Mouse (Mus musculus) erythroblast, embryonic 14.5 days (primary cell): ENCODE data around the gene Kcne1l. TPM values are rescaled to one million over a fixed set of nuclear protein-coding genes. Genes with fewer than 3 reads are reported as not detected.

Source experiments
- H3K27me3 ChIP-seq: 2 replicates; pipeline ENCODE4 v1.6.1; 2012; ENCODE audit warnings: inconsistent platforms; ENCODE audit not compliant: control insufficient read depth
- H3K36me3 ChIP-seq: 2 replicates; pipeline ENCODE4 v1.6.1; 2012; ENCODE audit warnings: mild to moderate bottlenecking, inconsistent platforms; ENCODE audit not compliant: control insufficient read depth
- H3K4me1 ChIP-seq: 2 replicates; pipeline ENCODE4 v1.6.1; 2012; ENCODE audit warnings: inconsistent platforms; ENCODE audit not compliant: control insufficient read depth
- H3K4me3 ChIP-seq: replicated peaks from 2 replicates; pipeline ENCODE3; 2012; ENCODE audit warnings: moderate library complexity, mild to moderate bottlenecking, inconsistent platforms
- H3K9me3 ChIP-seq: 2 replicates; pipeline ENCODE4 v1.6.1; 2012; ENCODE audit warnings: low read length, inconsistent platforms, mixed read lengths; ENCODE audit not compliant: control insufficient read depth
- GATA1 ChIP-seq: IDR thresholded peaks from 2 replicates; pipeline ENCODE4 v1.6.1; 2012; ENCODE audit warnings: low read length, inconsistent platforms, mixed read lengths
- TAL1 ChIP-seq: IDR thresholded peaks from 3 replicates; pipeline ENCODE4 v1.6.1; 2012; ENCODE audit warnings: low read length, inconsistent platforms, mixed read lengths
- polyA plus RNA-seq: library from polyadenylated mRNA; stranded (reverse); fragments of >175 nt; gene quantifications from 2 replicates; pipeline ENCODE4 v1.2.3, GENCODE M21; 2012

Kcne1l gene
- not detected in 2 replicates for polyA plus RNA-seq

DNA sequence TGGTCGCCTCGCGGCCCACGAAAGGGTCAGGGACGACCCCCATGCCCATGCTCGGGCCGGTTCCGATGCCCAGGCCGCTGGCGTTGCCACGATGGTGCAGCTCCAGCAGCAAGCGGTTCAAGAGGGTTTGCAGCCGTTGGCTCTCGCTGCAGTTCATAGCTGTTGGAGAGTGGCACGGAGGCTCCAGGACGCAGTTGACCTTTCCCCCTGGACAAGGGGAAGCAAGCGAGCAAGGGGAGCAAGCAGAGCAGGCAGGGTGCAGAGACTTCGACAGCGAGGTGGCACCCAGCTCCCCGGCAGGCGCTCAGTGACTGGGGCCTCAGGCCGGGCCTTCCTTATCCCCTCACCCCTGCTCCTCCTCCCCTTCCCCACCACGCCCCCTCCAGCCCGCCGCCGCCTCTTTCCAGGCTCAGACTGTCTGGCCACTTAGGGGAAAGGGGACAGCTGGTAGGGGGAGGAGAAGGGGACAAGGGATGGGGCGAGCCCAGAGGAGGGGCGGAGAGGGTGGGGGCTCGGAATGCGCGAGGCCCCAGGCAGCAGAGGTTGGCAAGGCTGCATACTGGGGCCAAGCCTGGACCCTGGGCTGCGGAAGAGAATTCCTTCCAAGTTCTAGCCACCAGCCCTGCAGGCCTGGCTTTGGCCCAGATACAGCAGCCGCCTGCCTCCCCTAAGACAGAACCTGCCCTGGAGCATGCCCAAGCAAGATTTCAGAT lies at the start of gene Kcne1l:
TSS of gene Kcne1l (minus strand) at position 426 of the 713 bp plus-strand sequence.
- no peak within 1 kb of the TSS for H3K4me3 ChIP-seq

DNA sequence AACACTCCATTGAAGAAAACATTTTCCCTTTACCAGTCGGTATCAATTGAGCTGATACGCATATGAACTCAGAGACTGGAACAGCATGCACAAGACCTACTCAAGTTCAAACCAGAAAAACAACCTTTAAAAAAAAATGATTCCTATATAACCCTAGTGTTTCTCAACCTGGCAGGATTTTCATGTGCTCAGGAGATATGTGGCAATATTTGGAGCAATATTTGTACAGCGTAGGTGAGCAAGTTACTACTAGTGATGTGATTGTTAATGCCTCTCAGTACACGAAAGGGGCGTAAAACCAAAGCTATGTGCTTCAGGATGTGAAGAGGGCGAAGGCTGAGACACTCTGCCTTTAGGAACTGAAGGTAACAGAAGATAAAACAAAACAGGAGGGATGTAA lies 30.1 kb upstream of the Kcne1l start:
- H3K9me3 ChIP-seq = no peaks in the 10 kb centered on the region
- no peak overlapping the region for H3K4me3 ChIP-seq
- H3K4me1 ChIP-seq = no peaks in the 10 kb centered on the region
- no peak for TF ChIP-seq GATA1
- TF ChIP-seq TAL1 = no peak
- peaks cover 61% of the 10 kb centered on the region for H3K36me3 ChIP-seq
- no peaks in the 10 kb centered on the region for H3K27me3 ChIP-seq

More for the DNA sequence above, at the start of gene Kcne1l:
- H3K4me1 ChIP-seq = no peaks in the 10 kb centered on the region
- no peak for TF ChIP-seq TAL1
- TF ChIP-seq GATA1 = no peak
- no peaks in the 10 kb centered on the region for H3K36me3 ChIP-seq
- H3K27me3 ChIP-seq = peaks cover 35% of the 10 kb centered on the region
- peaks cover 5% of the 10 kb centered on the region; the same call in 1 of the 2 replicates for H3K9me3 ChIP-seq

DNA sequence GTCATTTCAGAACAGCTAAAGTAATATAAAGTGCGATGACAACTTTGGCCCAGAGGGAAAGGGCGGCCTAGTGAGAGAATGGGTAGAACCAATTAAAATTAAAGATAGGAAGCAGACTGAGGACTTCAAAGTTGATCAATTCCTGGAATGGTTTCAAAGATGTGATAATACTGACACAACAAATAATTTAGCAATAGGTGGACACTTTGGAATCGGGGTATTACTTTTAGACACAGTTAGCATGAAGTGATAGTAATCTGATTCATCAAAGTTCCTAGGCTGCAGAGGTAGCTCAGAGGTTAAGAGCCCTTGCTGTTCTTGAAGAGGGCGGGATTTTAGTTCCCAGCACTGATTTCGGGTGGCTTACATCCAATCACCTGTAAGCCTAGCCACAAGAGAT lies 29.4 kb upstream of the Kcne1l start:
- no peaks in the 10 kb centered on the region for H3K9me3 ChIP-seq
- H3K36me3 ChIP-seq = peaks cover 61% of the 10 kb centered on the region
- no peaks in the 10 kb centered on the region for H3K27me3 ChIP-seq
- TF ChIP-seq TAL1 (no peak), GATA1 (no peak)
- H3K4me3 ChIP-seq = no peak overlapping the region
- no peaks in the 10 kb centered on the region for H3K4me1 ChIP-seq

DNA sequence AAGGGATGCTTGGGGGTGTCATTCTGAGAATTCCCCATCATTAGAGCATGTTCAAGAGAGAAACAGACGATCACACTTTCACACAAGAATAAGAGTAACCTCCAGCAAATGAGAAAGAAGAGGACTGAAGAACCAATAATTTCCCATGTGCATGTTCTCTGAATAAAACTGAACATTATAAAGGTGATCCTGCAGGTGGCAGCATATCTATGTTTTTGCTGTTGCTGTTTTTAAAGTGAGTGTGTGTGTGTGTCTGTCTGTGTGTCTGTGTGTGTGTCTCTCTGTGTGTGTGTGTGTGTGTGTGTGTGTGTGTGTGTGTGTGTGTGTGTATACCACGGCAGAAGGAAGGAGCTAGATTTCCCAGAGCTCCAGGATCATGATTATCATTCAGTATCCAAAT lies 19.7 kb upstream of the Kcne1l start:
- Histone ChIP-seq H3K4me3 (no peak overlapping the region), H3K9me3 (no peaks in the 10 kb centered on the region), H3K27me3 (no peaks in the 10 kb centered on the region), H3K36me3 (peaks cover 27% of the 10 kb centered on the region), H3K4me1 (no peaks in the 10 kb centered on the region)
- no peak for TF ChIP-seq TAL1
- no peak for TF ChIP-seq GATA1

DNA sequence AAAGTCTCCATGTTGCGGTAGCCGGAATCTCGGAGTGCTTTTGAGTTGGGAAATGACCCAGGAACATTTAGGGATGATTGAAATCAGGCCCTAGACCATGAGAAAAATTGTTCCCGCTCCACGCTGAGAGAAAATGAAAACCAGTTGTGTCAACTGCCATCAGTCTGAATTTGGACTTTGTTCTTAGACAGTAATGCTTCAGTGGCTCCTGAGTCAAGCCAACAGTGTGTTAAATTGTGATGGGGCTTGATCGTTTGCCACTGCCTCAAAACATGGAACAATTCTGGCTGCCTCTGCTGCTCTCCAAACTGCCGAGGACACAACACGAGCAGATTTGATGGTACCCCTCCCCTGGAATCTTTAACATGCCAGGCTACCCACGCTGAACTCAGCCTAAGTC lies 10.0 kb upstream of the Kcne1l start:
- Histone ChIP-seq H3K36me3 (no peaks in the 10 kb centered on the region; the same call in 1 of the 2 replicates), H3K4me3 (no peak overlapping the region), H3K4me1 (no peaks in the 10 kb centered on the region), H3K27me3 (no peaks in the 10 kb centered on the region), H3K9me3 (no peaks in the 10 kb centered on the region)
- TF ChIP-seq TAL1 = no peak

DNA sequence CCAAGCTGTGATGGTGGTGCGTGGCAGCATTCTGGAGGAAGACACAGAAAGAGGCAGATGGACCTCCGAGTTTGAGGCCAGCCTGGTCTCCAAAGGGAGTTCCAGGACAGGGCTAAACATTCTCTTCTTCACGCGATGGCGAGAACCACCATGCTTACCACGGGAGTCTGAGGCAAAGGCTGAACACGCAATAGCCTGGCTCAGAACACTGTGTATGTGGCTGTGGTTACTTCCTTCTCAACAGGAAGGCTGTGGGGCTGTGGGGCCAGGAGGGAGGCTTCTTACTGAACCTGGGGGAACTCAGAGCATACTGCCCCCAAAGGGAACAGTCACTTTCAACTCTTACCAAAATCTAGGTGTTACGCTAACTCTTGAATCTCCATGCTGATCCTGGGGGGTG lies 9.2 kb upstream of the Kcne1l start:
- Histone ChIP-seq H3K4me1 (no peaks in the 10 kb centered on the region), H3K36me3 (no peaks in the 10 kb centered on the region), H3K4me3 (no peak overlapping the region), H3K9me3 (no peaks in the 10 kb centered on the region), H3K27me3 (no peaks in the 10 kb centered on the region)
- no peak for TF ChIP-seq GATA1
- TF ChIP-seq TAL1 = no peak

DNA sequence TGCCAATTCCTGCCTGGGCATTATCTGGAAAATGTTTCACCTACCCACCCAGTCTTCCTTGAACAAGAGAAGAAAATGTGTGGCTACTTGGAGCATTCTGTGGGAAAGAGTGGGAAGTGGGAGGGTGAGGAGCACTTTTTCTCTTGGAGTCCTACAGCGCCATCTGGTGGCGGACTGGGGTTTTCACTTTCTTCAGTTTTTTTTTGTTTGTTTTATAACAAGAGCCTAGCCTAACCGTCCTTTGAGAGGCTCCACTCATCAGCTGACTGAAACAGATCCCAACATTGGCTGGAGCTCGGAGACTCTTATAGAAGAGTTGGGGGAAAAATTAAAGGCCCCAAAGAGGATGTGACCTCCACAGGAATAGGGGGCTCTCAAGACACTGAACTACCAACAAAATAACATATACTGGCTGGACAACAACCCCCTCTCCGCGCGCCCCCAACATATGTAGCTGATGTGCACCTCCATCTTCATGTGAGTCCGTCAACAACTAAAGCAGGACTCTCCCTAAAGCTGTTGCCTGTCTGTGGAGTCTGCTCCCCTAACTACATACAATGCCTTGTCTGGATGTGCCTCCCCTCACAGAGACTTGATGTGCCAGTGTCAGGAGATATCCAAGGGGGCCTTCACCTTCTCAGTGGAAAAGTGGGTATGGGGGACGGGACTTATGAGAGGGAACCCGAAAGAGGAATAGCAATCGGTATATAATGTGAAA lies 8.4 kb upstream of the Kcne1l start:
- Histone ChIP-seq H3K4me3 (no peak overlapping the region), H3K27me3 (no peaks in the 10 kb centered on the region), H3K36me3 (no peaks in the 10 kb centered on the region), H3K4me1 (no peaks in the 10 kb centered on the region), H3K9me3 (no peaks in the 10 kb centered on the region)
- no peak for TF ChIP-seq TAL1
- TF ChIP-seq GATA1 = no peak

DNA sequence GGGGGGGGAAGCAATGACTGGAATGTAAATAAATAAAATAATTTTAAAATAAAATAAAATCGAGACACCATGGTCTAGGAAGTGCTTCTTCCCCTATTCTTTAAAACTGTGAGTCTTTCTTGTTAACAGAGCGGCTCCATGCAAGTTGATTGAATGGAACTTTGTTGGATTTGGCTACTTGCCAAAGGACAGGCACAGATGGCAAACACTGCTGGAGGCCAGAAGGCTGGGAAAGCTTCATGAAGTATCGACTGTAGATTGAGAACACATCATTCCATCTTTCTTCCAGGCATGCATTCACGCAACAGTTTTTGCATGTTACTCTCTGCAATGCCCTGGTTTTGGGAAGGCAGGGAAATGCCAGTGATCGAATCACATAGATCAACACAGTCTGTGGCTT lies 4.3 kb upstream of the Kcne1l start:
- H3K36me3 ChIP-seq = no peaks in the 10 kb centered on the region
- H3K4me1 ChIP-seq = no peaks in the 10 kb centered on the region
- peaks cover 4% of the 10 kb centered on the region; the same call in 1 of the 2 replicates for H3K9me3 ChIP-seq
- H3K4me3 ChIP-seq = no peak overlapping the region
- TF ChIP-seq GATA1 = no peak
- no peak for TF ChIP-seq TAL1
- peaks cover 21% of the 10 kb centered on the region for H3K27me3 ChIP-seq

DNA sequence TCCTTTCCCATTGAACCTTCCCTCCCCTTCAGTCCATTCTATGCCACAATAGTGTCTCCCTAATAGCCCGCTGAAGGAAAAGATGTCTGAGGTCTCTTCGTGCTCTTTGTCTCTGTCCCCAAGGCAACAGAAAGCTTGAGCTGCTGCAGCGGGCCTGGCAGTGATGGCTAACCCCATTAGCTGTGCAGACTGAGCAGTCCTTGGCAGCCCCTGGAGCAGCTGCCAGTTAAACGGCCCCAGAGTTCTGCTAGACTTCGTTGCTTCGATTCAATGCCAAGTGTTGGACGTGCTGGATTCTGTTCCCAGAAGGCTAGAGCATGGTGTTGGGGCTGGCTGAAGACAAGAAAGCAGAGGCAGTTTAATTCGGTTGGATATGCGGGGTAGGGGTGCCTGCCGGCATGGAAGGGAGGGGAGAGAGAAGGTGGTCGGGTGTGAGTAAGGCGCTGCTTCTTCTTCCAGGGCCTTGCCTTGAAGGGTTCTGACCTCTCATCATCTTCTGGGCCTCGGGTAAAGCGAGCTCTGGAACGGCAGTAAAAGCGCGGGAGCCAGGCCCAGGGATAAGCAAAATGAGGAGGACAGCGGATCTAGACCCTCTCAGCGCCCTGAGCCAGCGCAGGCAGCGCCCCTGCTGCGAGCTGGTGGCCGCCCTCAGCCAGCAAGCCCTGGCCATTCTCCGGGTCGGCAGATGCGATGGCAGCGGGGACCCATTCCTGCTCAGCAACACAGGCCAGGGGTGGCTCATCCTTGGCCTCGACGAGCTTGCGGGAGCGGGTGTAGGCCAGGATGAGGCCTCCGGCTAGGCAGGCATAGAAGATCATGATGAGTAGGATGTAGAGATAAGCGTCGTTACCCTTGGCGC lies 855 bp downstream of the Kcne1l start:
- TF ChIP-seq TAL1 = no peak
- no peak for TF ChIP-seq GATA1
- Histone ChIP-seq H3K4me1 (no peaks in the 10 kb centered on the region), H3K4me3 (no peak overlapping the region), H3K9me3 (peaks cover 5% of the 10 kb centered on the region; the same call in 1 of the 2 replicates), H3K36me3 (no peaks in the 10 kb centered on the region), H3K27me3 (peaks cover 35% of the 10 kb centered on the region)
